Mouse (Mus musculus) ES-Bruce4 (cell line): ENCODE measurements around the gene Tvp23a.

Experiments used
- CTCF ChIP-seq: IDR thresholded peaks from one replicate; pipeline ENCODE4 v1.8.1; 2011; ENCODE audit warnings: low read depth, low read length
- EP300 ChIP-seq: IDR thresholded peaks from 2 replicates; pipeline ENCODE4 v1.6.1; 2011; ENCODE audit warnings: low read depth, low read length; ENCODE audit not compliant: insufficient read depth
- POLR2A ChIP-seq: IDR thresholded peaks from one replicate; pipeline ENCODE4 v1.8.1; 2011; ENCODE audit warnings: low read length; ENCODE audit not compliant: insufficient read depth

DNA sequence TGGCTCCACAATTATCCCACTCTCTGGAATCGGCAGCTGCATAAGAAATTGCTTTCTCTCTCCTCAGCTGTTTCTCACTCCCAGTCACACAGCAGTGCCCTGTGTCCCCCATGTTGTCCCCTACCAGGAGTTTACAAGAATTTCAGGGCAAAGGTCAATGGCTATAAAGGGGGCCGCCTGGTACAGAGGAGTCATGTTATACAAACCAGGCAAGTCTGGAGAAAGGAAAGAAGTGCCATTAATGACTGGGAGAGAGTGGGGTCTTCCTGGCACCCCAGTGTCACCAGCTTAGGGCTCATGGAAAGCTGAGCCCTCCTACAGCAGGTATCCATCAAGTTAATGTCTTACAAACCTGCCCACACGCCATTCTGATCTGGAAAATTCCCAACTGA lies 7.4 kb upstream of the Tvp23a start:
- no peak for TF ChIP-seq CTCF
- no peak for TF ChIP-seq POLR2A
- no peak for TF ChIP-seq EP300
